Mouse (Mus musculus) c-Kit-positive CD71-positive TER-119-negative erythroid progenitor cells, embryonic 14.5 days (primary cell): ENCODE results near the gene Nfkbie.

Experiments
- DNase-seq: peaks from one replicate; pipeline ENCODE4 v3.0.0-alpha.2; 2013; ENCODE audit warnings: low read depth

The Nfkbie gene

DNA sequence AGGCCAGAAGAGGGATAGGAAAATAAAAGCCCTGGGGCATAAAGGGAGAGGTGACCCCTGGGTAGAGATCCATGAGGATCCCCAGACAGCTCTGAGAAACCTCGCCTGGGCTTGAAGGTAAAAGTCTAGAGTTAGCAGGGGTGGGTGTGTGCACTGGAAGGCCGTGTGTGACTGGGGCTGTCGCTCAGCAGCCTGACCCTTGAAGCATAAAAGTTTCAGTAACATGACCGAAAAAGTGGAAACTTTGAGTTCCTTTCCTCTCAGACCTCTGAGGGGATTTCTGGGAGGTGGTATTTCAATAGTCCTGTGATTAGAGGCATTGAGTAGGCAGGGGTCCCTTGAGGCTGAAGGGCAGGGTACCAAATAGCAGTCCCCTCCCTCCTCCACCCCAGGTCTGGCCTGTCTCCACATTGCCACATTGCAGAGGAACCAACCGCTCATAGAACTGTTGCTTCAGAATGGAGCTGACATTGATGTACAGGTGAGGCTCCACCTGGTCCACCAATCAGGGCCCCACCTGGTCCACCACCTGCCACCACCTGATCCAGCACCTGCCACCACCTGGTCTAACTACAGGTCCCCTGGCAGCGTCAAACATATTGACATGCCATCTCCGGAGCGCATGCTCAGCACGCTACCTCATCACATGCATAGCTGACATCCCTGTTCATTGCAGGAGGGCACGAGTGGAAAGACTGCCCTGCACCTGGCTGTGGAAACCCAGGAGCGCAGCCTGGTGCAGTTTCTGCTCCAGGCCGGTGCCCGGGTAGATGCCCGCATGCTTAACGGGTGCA lies 4.4 kb downstream of the Nfkbie start:
- DNase-seq = no peak

DNA sequence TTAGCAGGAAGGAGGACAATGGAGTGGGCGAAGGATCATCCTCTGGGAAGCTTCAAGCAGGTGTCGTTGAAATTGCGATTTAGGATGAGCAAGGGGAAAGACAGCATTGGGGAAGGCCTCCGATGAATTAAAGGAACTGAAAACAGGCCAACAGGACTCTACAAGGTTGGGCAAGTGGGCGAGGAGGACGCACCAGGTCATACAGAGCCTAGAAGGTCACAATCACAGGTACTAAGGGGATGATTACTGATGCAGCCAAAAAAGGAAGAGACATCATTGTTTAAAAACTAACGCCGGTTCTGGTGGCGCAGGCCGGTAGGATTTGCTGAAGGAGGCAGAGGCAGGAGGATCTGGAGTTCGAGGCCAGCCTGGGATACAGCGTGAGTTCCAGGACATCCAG lies 7.7 kb downstream of the Nfkbie start:
- DNase-seq = no peak

- no peak for DNase-seq
Observed at GRCm38 (mm10) chr17:45563655-45564530, 8.4 kb downstream of the Nfkbie start, which contains the start of gene Slc35b2. Gene Slc35b2 (plus strand): TSS chr17:45563874.

DNA sequence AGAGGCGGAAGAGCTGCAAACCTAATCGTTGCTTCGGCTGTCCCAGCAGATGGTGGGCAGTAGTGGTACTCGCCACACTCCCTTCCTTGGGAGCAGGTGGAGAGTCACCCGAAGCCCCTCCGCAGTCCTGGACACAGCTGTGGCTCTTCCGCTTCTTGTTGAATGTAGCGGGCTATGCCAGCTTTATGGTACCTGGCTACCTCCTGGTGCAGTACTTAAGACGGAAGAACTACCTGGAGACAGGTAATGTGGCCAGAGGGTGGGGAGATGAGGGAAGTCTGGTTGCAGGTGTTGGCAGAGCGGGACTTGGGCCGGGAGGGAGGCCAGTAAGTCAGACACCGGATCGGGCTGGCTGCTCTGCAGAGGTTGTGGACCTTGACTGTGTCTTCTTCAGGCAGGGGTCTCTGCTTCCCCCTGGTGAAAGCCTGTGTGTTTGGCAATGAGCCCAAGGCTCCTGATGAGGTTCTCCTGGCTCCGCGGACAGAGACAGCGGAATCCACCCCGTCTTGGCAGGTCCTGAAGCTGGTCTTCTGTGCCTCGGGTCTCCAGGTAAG lies 9.1 kb downstream of the Nfkbie start:
- DNase-seq = no peak

DNA sequence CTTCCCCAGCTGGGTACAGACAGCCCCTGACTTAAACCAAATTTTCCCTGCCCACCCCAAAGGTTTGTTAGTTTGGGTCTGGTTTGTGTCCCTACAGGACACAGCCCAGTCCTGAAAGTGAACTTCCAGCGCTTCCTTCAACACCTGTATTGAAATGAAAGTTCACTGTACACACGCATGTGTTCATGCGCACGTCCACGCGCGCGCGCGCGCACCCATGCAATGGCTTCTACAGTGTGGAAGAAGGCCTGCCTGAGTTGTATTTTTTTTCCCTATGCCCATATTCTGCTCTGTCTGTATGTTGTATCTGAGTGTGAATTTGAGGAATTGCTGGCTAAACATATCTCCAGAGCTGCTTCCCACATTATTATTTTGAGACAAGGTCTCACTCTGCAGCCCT lies 9.6 kb downstream of the Nfkbie start:
- no peak for DNase-seq

DNA sequence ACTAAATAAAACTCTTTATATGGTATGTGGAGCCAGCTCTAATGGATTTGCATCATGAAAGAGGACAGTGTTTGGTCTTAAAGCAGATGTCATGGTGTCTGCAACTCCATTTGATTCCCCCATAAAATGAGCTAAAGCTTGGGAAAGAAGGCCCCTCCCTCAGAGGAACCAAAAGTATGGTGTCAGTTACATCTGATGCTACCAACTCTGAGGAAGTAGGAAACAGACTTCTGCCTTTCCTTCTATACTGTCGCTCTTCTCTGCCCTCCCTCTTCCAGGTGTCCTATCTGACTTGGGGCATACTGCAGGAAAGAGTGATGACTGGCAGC lies 10.5 kb downstream of the Nfkbie start:
- DNase-seq = no peak

DNA sequence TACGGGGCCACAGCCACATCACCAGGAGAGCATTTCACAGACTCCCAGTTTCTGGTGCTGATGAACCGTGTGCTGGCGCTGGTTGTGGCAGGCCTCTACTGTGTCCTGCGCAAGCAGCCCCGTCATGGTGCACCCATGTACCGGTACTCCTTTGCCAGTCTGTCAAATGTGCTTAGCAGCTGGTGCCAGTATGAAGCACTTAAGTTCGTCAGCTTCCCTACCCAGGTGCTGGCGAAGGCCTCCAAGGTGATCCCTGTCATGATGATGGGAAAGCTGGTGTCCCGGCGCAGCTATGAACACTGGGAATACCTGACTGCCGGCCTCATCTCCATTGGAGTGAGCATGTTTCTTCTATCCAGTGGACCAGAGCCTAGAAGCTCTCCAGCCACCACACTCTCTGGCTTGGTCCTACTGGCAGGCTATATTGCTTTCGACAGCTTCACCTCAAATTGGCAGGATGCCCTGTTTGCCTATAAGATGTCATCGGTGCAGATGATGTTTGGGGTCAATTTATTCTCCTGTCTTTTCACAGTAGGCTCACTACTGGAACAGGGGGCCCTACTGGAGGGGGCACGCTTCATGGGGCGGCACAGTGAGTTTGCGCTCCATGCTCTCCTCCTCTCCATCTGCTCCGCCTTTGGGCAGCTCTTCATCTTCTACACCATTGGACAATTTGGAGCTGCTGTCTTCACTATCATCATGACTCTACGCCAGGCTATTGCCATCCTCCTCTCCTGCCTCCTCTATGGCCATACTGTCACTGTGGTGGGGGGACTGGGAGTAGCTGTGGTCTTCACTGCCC lies 11.1 kb downstream of the Nfkbie start:
- no peak for DNase-seq

GRCm38 (mm10) chr17:45567162-45567601 lies 11.7 kb downstream of the Nfkbie start:
- no peak for DNase-seq

DNA sequence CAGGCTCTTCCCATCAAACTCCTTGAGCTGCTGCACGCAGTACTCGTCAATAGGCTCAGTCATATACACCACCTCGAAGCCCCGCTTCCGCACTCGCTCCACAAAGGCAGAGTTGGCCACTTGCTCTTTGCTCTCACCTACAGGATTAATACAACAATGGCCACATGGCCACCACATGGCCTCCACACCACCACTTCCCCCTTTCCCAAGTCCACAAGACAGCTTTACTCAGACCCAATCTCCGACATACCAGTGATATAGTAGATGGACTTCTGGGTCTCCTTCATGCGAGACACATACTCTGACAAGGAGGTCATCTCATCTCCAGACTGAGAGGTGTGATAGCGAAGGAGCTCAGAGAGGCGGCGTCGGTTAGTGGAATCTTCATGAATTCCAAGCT lies 13.5 kb downstream of the Nfkbie start:
- DNase-seq = no peak

DNA sequence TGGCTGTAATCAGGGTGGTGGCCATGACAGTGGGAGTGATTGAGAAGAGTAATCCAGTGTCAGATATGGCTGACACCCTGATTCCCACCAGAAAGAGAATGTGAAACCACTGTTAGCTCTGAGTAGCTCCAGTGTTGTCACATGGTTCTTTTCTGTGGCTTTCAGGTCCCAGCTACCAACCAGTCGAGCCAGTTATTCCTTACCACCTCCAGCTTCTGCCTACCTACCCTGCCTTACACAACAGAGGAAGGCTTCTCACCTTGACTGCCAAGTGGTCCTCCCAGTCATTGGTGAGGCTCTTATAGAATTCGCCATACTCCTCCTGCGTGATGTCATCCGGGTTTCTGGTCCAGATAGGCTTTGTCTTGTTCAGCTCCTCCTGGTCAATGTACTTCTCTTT lies 14.5 kb downstream of the Nfkbie start:
- DNase-seq = no peak

- no peak for DNase-seq
Observed at GRCm38 (mm10) chr17:45572103-45573086, 16.9 kb downstream of the Nfkbie start.

- DNase-seq = peak; percentile 94
Observed at GRCm38 (mm10) chr17:45573087-45573779, 17.7 kb downstream of the Nfkbie start, which contains the start of gene Hsp90ab1. Gene Hsp90ab1 (minus strand): TSS chr17:45573271.

GRCm38 (mm10) chr17:45573780-45574123 lies 18.2 kb downstream of the Nfkbie start:
- DNase-seq = peak; percentile 89

GRCm38 (mm10) chr17:45574129-45574761 lies 18.7 kb downstream of the Nfkbie start:
- no peak for DNase-seq

DNA sequence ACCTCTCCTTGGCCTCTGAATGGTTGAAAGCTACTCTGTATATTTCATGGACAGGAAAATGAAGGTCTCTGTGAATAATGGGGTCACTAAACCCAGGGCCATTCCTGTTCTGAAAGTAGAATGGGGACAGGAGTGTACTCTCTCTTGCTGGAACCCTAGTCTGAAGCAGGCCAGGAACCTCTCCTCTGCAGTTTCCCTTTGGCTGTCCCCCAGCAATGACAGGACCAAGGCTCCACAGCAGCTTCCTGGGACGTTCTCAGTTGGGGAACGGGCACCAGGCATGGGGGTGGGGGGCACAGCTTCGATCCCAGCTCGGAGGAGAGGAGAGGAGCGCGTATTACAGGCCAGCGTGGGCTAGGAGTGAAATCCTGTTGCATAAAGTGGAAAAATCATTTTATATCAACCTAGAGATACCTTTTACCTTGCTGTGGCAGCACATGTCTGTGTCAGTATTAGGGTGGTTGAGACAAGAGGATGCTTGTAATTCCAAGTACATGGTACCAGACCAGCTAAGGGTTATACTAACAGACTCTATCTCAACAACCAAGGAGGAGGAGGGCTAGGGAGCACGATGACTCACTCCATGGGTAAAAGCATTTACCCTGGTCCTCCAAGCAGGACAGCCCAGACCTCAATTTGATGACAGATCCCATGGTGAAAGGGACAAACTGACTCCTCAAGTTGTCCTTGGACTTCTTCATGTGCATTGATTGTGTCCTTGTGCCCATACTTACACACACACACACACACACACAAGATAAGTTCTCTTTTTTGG lies 19.8 kb downstream of the Nfkbie start:
- no peak for DNase-seq

GRCm38 (mm10) chr17:45578242-45578641 lies 22.7 kb downstream of the Nfkbie start:
- no peak for DNase-seq

DNA sequence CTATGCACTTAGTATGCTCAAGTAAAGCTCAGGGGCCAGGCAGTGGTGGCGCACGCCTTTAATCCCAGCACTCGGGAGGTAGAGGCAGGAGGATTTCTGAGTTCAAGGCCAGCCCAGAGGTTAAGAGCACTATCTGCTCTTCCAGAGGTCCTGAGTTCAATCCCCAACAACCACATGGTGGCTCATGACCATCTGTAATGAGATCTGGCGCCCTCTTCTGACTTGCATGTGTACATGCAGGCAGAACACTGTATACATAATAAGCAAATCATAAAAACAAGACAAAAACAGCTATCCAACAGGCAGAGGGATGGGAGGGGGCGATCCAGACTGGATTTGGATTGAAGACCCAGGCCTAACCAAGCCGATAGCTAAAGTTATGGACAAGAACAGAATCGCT lies 23.3 kb downstream of the Nfkbie start:
- no peak for DNase-seq

DNA sequence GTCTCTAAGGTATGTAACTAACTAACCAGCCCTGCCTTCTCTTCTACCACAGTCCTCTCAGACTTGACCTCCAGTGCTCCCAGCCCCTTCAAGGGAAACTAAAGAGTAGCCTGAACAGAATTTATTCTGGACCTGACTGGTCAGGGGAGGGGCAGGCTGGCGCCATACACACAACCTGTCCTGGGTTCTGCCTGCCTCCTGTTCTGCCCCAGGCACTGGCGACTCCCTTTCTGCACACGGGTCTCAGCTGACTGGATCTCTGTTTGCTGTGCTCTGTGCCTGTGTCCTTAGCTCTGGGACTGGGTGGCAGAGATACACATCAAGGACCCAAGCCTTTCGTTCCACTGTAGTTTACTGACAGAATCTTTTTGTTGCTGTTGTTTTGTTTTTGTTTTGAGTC lies 24.1 kb downstream of the Nfkbie start:
- DNase-seq = no peak

DNA sequence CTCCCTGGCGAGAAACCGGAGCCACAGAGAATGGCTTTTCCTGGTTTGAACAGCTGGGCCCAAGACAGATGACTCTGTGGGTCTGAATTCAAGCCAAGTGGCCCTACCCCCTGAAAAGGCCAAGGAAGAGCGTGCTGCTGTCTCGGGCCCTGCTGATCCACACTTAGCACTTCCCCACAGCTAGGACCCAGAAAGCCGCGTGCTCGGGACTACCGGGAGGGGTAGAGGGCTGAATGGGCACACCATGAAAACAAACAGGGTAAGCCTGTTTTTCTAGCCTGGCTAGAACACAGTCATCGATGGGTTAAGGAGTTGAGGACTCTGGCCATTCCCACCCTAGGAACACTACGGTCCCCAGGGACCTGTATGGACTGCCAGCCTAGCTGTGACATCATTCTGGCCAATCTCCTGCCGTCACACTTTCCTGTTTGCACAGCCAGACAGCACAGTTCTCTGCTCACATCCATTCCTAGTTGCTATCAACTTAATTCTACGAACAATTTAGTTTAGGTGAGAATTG lies 25.5 kb downstream of the Nfkbie start:
- DNase-seq = no peak
